Comparison of ENCODE assay signal across 17 mouse cellular contexts in genomic region chr16:95202126-95202883, GRCm38 (mm10). TPM values are rescaled to one million over a fixed set of nuclear protein-coding genes. Genes with fewer than 3 reads are reported as not detected.
DNase-seq lines count a peak whose midpoint lies in the region.
"Had no signal": no experiment of that assay in that cellular context is flagged by ENCODE, and none has a peak within 500 bp of the region (broad histone marks: within the 10 kb centered on the region; RNA-seq: fewer than 3 reads in every experiment).

No protein-coding gene starts in this region.

- DNase-seq in cerebellum, adult 11-12 months, result peak; percentile 33
- DNase-seq in cerebellum, adult 11 months, result no peak
- peak; percentile 44 to 47 for DNase-seq in heart, postnatal 10 days
- no peak for DNase-seq in heart, postnatal 36 days
- DNase-seq in lung, postnatal 10 days, result peak; percentile 35
- DNase-seq in lung, postnatal 14 days, result no peak
- peak; percentile 75 to 77 for DNase-seq in cerebellum, postnatal 10 days
- DNase-seq in gastrocnemius, postnatal 10 days, result no peak
- DNase-seq: adrenal gland, postnatal 14 days; embryo, embryonic 11 days; gastrocnemius, postnatal 36 days; kidney, postnatal 36 days; lung, postnatal 36 days; midbrain, embryonic 14.5 days; thymus, adult 18-20 months; thymus, postnatal 36 days had no signal

- intact Hi-C loops in heart, postnatal 10 days (cut with DNase I), result loop anchor here (10.0 kb wide), 1 partner anchor 372 kb away; no protein-coding TSS in a partner anchor
- intact Hi-C loops in heart, postnatal 36 days (cut with DNase I), result no loop called here

RNA-seq across cellular contexts. Expression of gene Kcnj15, which starts 55.1 kb away (rescaled TPM):
- 1 to 10 TPM; 2.3 to 3.6 TPM for total RNA-seq in heart, postnatal 10 days (2021)
- 1 to 10 TPM; 1.6 to 2.1 TPM for total RNA-seq in heart, postnatal 36 days (2021)
- under 1 TPM; 0.52 to 0.70 TPM for total RNA-seq in gastrocnemius, postnatal 10 days (2021)
- total RNA-seq: megakaryocyte-erythroid progenitor cell, adult 5-6 weeks had no signal

Comparison
In these comparisons a context has a peak if more than half of its experiments do, and no peak if none do; other contexts are left out.
1. DNase-seq: peak in cerebellum, adult 11-12 months (single experiment), heart, postnatal 10 days (2 of 2), lung, postnatal 10 days (single experiment) and cerebellum, postnatal 10 days (2 of 2); none in cerebellum, adult 11 months (single experiment), heart, postnatal 36 days (0 of 2), lung, postnatal 14 days (single experiment) and gastrocnemius, postnatal 10 days (single experiment).